Mouse (Mus musculus) heart, embryonic 14.5 days (tissue): ENCODE measurements around the gene Egfl7. TPM values are rescaled to one million over a fixed set of nuclear protein-coding genes. Genes with fewer than 3 reads are reported as not detected.

Source experiments
- ATAC-seq: fragments of 200-750 bp; cut with Nextera tagmentation; 2 replicates; pipeline ENCODE4 v1.8.0; 2017; ENCODE audit warnings: low read depth, moderate TSS enrichment; ENCODE audit not compliant: insufficient number of reproducible peaks, insufficient read depth, low FRiP score
- H3K27ac ChIP-seq, 2 experiments: fragments of 200-500 bp in 1 of 2; fragments of 300-500 bp in 1 of 2; sonication (generic) in 1 of 2; replicated peaks in 1 of 2; 2 replicates each; pipeline ENCODE4 v1.5.1; 2012 to 2014; ENCODE audit warnings: low read depth in 2 of 2, low read length in 2 of 2, control low read depth in 1 of 2, mild to moderate bottlenecking in 1 of 2, mixed read lengths in 1 of 2; ENCODE audit not compliant: control insufficient read depth in 1 of 2, insufficient read depth in 1 of 2
- H3K27me3 ChIP-seq: fragments of 300-500 bp; sonication (generic); 2 replicates; pipeline ENCODE4 v1.6.1; 2014; ENCODE audit warnings: mild to moderate bottlenecking, low read length, control low read depth; ENCODE audit not compliant: control insufficient read depth, insufficient read depth
- H3K36me3 ChIP-seq: fragments of 300-500 bp; sonication (generic); 2 replicates; pipeline ENCODE4 v1.6.1; 2014; ENCODE audit warnings: mild to moderate bottlenecking, control low read depth, low read length, mixed read lengths; ENCODE audit not compliant: control insufficient read depth, insufficient read depth
- H3K4me1 ChIP-seq, 2 experiments: fragments of 200-500 bp in 1 of 2; fragments of 300-500 bp in 1 of 2; sonication (generic) in 1 of 2; 2 replicates each; pipeline ENCODE4 v1.6.1; 2012 to 2014; ENCODE audit warnings: low read length in 2 of 2, control low read depth in 1 of 2, mixed read lengths in 1 of 2; ENCODE audit not compliant: control insufficient read depth in 2 of 2, insufficient read depth in 2 of 2
- H3K4me2 ChIP-seq: fragments of 300-500 bp; sonication (generic); 2 replicates; pipeline ENCODE4 v1.6.1; 2014; ENCODE audit warnings: mild to moderate bottlenecking, low read length
- H3K4me3 ChIP-seq, 2 experiments: fragments of 200-500 bp in 1 of 2; fragments of 300-500 bp in 1 of 2; sonication (generic) in 1 of 2; 2 replicates each; pipeline ENCODE4 v1.5.1; 2012 to 2014; ENCODE audit warnings: low read length in 2 of 2, mild to moderate bottlenecking in 2 of 2, control low read depth in 1 of 2, low read depth in 1 of 2, moderate library complexity in 1 of 2; ENCODE audit not compliant: control insufficient read depth in 1 of 2, insufficient read depth in 1 of 2
- H3K9ac ChIP-seq: fragments of 300-500 bp; sonication (generic); 2 replicates; pipeline ENCODE4 v1.6.1; 2014; ENCODE audit warnings: mild to moderate bottlenecking, low read length
- H3K9me3 ChIP-seq: fragments of 300-500 bp; sonication (generic); 2 replicates; pipeline ENCODE4 v1.6.1; 2016; ENCODE audit warnings: low read length, control low read depth; ENCODE audit not compliant: control insufficient read depth
- WGBS: fragments of 180-500 bp; shearing (Covaris S2); extraction: QIAGEN DNeasy Blood & Tissue Kit; methylation state at CpG from one replicate; pipeline ENCODE4 v1.1.7; 2014; 5-methylcytosine and 5-hydroxymethylcytosine counted together
- polyA plus RNA-seq: library from polyadenylated mRNA; unstranded; fragments of >200 nt; fragmentation: Nextera tagmentation; extraction: Ambion mirVana; gene quantifications from 2 replicates; pipeline ENCODE4 v1.2.1, GENCODE M21; 2014

Egfl7 gene
- polyA plus RNA-seq, 1 experiment from 2014 or later, result 177 TPM

DNA sequence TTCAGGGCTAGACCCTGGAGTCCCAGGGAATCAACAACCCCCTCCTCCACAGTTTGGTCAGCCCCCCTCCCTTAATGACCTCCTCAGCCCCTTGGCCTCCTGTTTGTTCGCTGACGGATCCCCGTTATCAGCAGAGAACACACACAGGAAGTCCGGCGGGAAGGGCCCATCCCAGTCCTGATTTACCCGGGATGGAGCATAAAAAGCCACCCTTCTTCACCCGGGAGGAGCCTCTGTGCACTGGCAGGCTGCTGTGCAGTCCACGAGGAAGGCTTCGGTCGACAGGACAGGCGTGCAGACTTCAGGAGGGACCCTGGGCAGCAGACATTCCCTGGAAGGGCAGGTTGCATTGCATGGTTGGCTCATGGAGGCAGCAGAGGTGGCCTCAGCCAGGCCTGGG lies 3.8 kb downstream of the Egfl7 start:
- Histone ChIP-seq H3K36me3 (no peaks in the 10 kb centered on the region), H3K4me3 (peak overlapping the region; percentile 59 to 64), H3K9ac (peak overlapping the region; percentile 81), H3K27ac (peak overlapping the region; percentile 78 to 81), H3K27me3 (no peaks in the 10 kb centered on the region), H3K9me3 (no peaks in the 10 kb centered on the region), H3K4me1 (peaks cover 18 to 22% of the 10 kb centered on the region in 2 experiments; a peak in 3 of 4 replicates), H3K4me2 (peak overlapping the region; percentile 32)
- peak; percentile 37; the same call in 1 of the 2 replicates for ATAC-seq
- WGBS, result 19% methylated on average over 11 of the region's 11 CpGs

DNA sequence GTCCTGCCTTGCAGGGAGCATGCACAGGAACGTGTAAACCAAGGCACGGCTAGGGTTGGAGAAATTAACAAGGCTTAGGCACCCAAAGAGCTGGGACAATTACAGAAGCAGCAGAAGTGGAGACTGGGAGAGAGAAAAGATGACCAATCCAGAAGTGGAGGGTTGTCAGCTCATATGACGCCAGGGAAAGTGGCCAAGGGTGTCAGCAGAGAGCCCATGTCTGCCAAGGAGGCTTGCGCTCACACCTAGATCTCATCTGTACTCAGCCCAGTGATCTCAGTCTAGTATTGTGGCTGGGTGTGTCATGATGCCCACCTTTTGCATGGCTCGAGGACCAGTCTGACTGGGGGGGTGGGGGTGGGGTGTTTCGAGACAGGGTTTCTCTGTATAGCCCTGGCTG lies 5.9 kb downstream of the Egfl7 start:
- peaks cover 14 to 21% of the 10 kb centered on the region in 2 experiments; a peak in 3 of 4 replicates for H3K4me1 ChIP-seq
- H3K4me2 ChIP-seq, result peak overlapping the region; percentile 78; the same call in 1 of the 2 replicates

DNA sequence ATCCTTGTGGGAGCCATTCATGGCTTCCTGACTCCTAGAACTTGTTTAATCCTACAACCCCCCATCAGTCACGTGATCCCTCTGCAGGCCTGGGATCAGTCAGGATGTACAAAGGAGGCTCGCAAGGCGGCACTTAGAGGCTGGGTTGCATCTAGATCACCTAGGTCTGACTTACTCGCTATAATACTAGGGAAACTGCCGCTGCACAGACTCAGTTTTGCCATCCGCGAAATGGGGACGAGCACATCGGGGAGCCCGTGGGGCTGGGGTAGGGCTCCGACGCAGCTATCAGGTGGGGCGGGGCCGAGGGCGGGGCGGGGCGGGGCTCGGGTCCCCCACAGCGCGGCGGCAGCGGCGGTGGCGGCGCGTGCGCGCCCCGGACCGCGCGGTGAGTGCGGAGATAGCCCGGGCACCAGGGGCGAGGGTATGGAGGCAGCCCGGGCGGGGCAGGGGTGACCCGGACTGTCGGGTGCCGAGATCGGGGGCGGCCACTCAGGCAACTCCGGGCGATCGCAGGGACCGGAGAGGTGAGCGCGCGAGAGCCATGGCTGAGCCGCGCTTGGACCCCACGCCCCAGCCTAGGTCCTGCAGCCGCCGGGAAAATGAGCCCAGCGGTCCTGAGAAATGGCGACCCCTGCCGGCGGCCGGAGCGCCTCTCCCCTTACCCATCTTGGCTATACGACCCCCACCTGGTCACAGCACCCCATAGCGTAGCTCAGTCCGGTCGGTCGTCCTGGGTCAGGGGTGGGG lies 6.7 kb downstream of the Egfl7 start, which contains the start of gene Gm20532:
Gm20532 (plus strand) TSS at position 346 of the 750 bp plus-strand sequence.
- Histone ChIP-seq H3K4me2 (peak within 1 kb of the TSS; percentile 78), H3K9me3 (no peaks in the 10 kb centered on the region), H3K27me3 (no peaks in the 10 kb centered on the region), H3K4me1 (peaks cover 14 to 21% of the 10 kb centered on the region in 2 experiments; a peak in 3 of 4 replicates), H3K9ac (peak within 1 kb of the TSS; percentile 81), H3K36me3 (peaks cover 14% of the 10 kb centered on the region), H3K4me3 (peak within 1 kb of the TSS; percentile 59 to 64), H3K27ac (peak within 1 kb of the TSS; percentile 76 to 78)
- peak; percentile 32 for ATAC-seq
- WGBS, result 1% methylated on average over 63 of the region's 65 CpGs

More for the DNA sequence above, 5.9 kb downstream of the Egfl7 start:
- Histone ChIP-seq H3K27me3 (no peaks in the 10 kb centered on the region), H3K36me3 (peaks cover 14% of the 10 kb centered on the region), H3K27ac (peak overlapping the region; percentile 76 to 78), H3K9ac (peak overlapping the region; percentile 81), H3K4me3 (peak overlapping the region; percentile 59 to 64), H3K9me3 (no peaks in the 10 kb centered on the region)
- ATAC-seq, result no peak
- WGBS, result 41% methylated on average over 6 of the region's 6 CpGs

DNA sequence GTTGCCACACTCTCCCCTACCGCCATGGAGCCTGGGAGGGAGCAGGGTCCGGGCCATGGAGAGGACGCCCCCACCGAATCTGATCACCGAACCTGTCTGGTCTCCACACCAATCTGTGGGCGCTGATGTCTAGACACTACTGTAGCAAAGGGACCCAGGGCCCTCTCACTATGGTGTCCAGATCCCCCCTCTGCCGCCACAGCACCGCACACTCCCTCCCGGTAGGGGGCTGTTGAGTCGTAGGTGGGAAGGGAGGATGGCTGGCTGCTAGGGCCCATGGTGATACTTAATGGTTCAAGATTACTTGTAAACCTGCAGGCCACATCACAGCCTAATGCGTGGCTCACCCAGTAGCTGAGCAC lies 7.2 kb downstream of the Egfl7 start:
- H3K4me2 ChIP-seq, result peak overlapping the region; percentile 78
- 0 out of 2 replicates have a peak, but pooled peaks have one; percentile 1 for ATAC-seq

DNA sequence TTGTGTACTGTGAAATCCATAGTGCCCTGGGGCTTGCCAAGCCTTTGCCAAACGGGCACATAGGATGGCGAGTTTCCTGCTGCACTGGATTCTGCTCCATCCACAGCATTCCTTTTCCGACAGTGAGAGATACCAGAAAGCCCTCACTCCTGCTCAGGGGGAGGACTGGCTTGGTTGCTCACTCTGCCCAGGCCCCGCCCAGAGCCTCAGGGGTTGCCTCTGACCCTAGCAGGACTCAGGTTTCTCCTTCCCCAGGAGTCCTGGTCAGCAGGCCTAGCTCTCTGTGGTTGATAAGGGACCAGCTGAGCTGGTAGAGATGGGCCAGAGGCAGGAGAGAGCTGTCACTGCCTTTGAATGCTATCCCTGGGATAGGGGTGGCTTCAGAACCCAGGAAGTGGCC lies 8.8 kb downstream of the Egfl7 start:
- 17% methylated on average over 4 of the region's 4 CpGs for WGBS
- Histone ChIP-seq H3K9me3 (no peaks in the 10 kb centered on the region), H3K4me3 (peak overlapping the region; percentile 28 to 59), H3K27me3 (no peaks in the 10 kb centered on the region), H3K36me3 (peaks cover 32% of the 10 kb centered on the region), H3K4me1 (peaks cover 8 to 16% of the 10 kb centered on the region in 2 experiments; a peak in 3 of 4 replicates), H3K9ac (peak overlapping the region; percentile 81), H3K27ac (peak overlapping the region; percentile 34 to 78), H3K4me2 (peak overlapping the region; percentile 78)
- no peak for ATAC-seq

More for the DNA sequence above, 7.2 kb downstream of the Egfl7 start:
- H3K4me1 ChIP-seq, result peaks cover 14 to 21% of the 10 kb centered on the region in 2 experiments; a peak in 3 of 4 replicates
- peak overlapping the region; percentile 81 for H3K9ac ChIP-seq
- peaks cover 18% of the 10 kb centered on the region for H3K36me3 ChIP-seq
- no peaks in the 10 kb centered on the region for H3K27me3 ChIP-seq
- no peaks in the 10 kb centered on the region for H3K9me3 ChIP-seq
- peak overlapping the region; percentile 59 to 64 for H3K4me3 ChIP-seq
- peak overlapping the region; percentile 6 to 78 for H3K27ac ChIP-seq
- WGBS, result 9% methylated on average over 11 of the region's 11 CpGs

DNA sequence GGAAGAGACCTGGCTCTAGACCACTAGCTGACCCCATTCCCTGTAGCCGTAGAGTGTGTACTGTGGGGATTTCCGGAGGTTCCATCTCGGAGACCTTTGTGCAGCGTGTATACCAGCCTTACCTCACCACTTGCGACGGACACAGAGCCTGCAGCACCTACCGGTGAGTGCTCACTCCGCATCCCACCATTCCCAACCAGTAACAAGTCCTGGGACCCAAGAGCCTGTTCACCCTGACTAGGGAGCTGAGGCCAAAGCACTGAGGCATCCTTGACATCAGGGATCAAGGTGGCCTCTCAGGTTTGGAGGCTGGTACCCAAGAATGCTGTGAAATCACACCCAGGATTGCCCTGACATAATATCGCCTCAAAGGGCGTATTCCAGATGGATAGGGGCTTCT lies 9.5 kb downstream of the Egfl7 start:
- H3K9me3 ChIP-seq, result no peaks in the 10 kb centered on the region
- H3K27ac ChIP-seq, result peak overlapping the region; percentile 34 to 78; a peak in 2 of 4 replicates
- peak overlapping the region; percentile 81 for H3K9ac ChIP-seq
- H3K4me1 ChIP-seq, result peaks cover 8 to 16% of the 10 kb centered on the region in 2 experiments; a peak in 3 of 4 replicates
- no peaks in the 10 kb centered on the region for H3K27me3 ChIP-seq
- H3K4me2 ChIP-seq, result peak overlapping the region; percentile 78
- peak overlapping the region; percentile 28 to 59; a peak in 2 of 4 replicates for H3K4me3 ChIP-seq
- peaks cover 38% of the 10 kb centered on the region for H3K36me3 ChIP-seq
- WGBS, result 76% methylated on average over 10 of the region's 10 CpGs
- no peak for ATAC-seq

DNA sequence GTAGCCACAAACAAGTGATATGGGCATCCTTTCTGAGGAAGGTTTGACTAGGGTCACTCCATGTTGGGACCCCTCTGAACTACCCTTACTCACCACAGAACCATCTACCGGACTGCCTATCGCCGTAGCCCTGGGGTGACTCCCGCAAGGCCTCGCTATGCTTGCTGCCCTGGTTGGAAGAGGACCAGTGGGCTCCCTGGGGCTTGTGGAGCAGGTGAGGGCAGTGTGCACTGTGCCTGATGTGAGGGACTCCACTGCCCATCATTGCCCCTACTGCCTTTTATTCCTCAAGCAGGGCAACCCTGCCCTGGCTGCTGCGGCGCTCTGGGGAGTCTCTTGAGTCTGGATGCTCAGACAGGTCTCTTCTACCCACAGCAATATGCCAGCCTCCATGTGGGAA lies 10.5 kb downstream of the Egfl7 start:
- Histone ChIP-seq H3K27ac (peak overlapping the region in 1 of 2 experiments; percentile 37; a peak in 1 of 4 replicates), H3K4me1 (peaks cover 8 to 16% of the 10 kb centered on the region in 2 experiments; a peak in 3 of 4 replicates), H3K9me3 (no peaks in the 10 kb centered on the region), H3K27me3 (no peaks in the 10 kb centered on the region), H3K4me2 (peak overlapping the region; percentile 78), H3K4me3 (no peak overlapping the region; a peak in 1 of 4 replicates), H3K36me3 (peaks cover 44% of the 10 kb centered on the region), H3K9ac (peak overlapping the region; percentile 81; the same call in 1 of the 2 replicates)
- ATAC-seq, result no peak
- 87% methylated on average over 7 of the region's 7 CpGs for WGBS
